Mouse (Mus musculus): ENCODE measurements around the gene Nlrp6. TPM values are rescaled to one million over a fixed set of nuclear protein-coding genes. Genes with fewer than 3 reads are reported as not detected.

Nlrp6 gene
- polyA plus RNA-seq, 1 experiment from 2014 or later: 0.06 TPM

DNA sequence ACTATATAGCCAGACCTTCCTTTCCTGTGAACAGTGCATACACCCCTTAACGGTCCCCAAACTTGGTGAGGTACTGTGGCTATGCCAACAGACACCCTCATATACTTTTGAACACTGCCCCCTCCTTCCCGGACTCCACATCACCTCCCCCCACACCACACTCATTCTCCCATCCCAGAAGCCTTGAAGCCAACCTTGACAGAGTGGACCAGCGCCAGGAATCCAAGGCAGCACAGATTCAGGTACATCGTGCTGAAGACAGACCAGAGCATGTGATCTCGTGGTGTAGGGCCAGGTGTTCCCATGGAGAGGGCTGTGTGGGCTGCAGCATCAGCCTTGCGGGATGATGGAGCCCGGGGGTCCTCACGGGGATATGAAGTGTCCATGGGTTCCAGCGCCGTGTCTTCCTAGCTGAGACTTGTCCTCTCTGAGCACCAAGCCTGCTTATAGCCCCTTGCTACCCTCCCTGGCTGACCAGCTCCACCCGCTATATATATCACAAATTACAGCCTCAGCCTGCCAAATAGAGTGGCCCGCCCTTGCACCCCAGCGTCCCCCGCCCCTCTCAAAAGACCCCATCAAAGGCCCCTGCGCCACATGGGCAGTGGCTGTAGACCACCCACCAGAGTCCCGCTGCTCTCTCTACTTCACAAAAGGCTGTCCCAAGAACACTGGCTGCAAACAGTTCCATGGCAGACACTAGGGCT lies 29.3 kb downstream of the Nlrp6 start, which contains the start of gene Ifitm5:
Gene Ifitm5 (minus strand): TSS at position 468 of the 707 bp plus-strand sequence.
- no peak within 1 kb of the TSS; the same call in 1 of the 2 replicates for H3K27ac ChIP-seq (ENCODE audit: low read depth, low read length)
- H3K36me3 ChIP-seq (ENCODE audit: control insufficient read depth, insufficient read depth, low read length): no peaks in the 10 kb centered on the region

GRCm38 (mm10) chr7:140951051-140951450 lies 30.3 kb downstream of the Nlrp6 start:
- Histone ChIP-seq H3K4me1 (replicated peaks; ENCODE audit: control insufficient read depth, insufficient read depth, low read length) (no peaks in the 10 kb centered on the region; the same call in 1 of the 2 replicates), H3K4me3 (ENCODE audit: low read depth, low read length) (no peak overlapping the region), H3K9ac (ENCODE audit: low read depth, low read length) (no peak overlapping the region), H3K27ac (ENCODE audit: low read depth, low read length) (no peak overlapping the region; the same call in 1 of the 2 replicates), H3K27me3 (ENCODE audit: control insufficient read depth, insufficient read depth, low read length) (no peaks in the 10 kb centered on the region), H3K9me3 (ENCODE audit: control insufficient read depth, low read length) (no peaks in the 10 kb centered on the region), H3K4me2 (replicated peaks; ENCODE audit: low read depth, low read length) (no peak overlapping the region), H3K36me3 (ENCODE audit: control insufficient read depth, insufficient read depth, low read length) (no peaks in the 10 kb centered on the region)
- ATAC-seq (ENCODE audit: low FRiP score) (no peak), DNase-seq (ENCODE audit: low spot score) (no peak)
- WGBS: 47% methylated on average over 8 of the region's 8 CpGs

More for the DNA sequence above, 29.3 kb downstream of the Nlrp6 start, which contains the start of gene Ifitm5:
- Histone ChIP-seq H3K4me2 (replicated peaks; ENCODE audit: low read depth, low read length) (no peak within 1 kb of the TSS), H3K4me3 (ENCODE audit: low read depth, low read length) (no peak within 1 kb of the TSS), H3K9ac (ENCODE audit: low read depth, low read length) (no peak within 1 kb of the TSS), H3K9me3 (ENCODE audit: control insufficient read depth, low read length) (no peaks in the 10 kb centered on the region), H3K27me3 (ENCODE audit: control insufficient read depth, insufficient read depth, low read length) (no peaks in the 10 kb centered on the region), H3K4me1 (replicated peaks; ENCODE audit: control insufficient read depth, insufficient read depth, low read length) (no peaks in the 10 kb centered on the region; the same call in 1 of the 2 replicates)
- no peak for ATAC-seq (ENCODE audit: low FRiP score)
- DNase-seq (ENCODE audit: low spot score): no peak
- 88% methylated on average over 16 of the region's 16 CpGs for WGBS

DNA sequence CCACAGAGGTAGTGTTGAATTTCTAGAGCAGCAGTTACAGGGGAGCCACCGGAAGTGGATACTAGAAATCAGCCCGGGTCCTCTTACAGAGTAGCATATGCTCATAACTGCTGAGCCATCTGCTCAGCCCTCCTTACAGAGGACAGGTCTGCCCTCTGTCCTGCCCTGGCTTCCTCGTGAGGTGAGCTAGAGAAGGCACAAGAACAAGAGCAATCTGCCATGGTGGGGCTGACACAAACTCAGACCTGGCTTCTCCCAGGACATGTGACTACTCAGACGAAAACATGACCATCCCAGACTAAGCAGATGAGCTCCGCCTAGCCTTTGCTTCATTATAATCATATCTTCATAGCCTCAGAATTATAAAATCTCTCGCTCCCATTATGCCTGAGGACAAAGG lies 31.1 kb downstream of the Nlrp6 start:
- DNase-seq (ENCODE audit: low spot score) (no peak), ATAC-seq (ENCODE audit: low FRiP score) (no peak)
- Histone ChIP-seq H3K27ac (ENCODE audit: low read depth, low read length) (no peak overlapping the region), H3K36me3 (ENCODE audit: control insufficient read depth, insufficient read depth, low read length) (no peaks in the 10 kb centered on the region), H3K4me1 (replicated peaks; ENCODE audit: control insufficient read depth, insufficient read depth, low read length) (no peaks in the 10 kb centered on the region; the same call in 1 of the 2 replicates), H3K27me3 (ENCODE audit: control insufficient read depth, insufficient read depth, low read length) (no peaks in the 10 kb centered on the region), H3K4me2 (replicated peaks; ENCODE audit: low read depth, low read length) (no peak overlapping the region), H3K4me3 (ENCODE audit: low read depth, low read length) (no peak overlapping the region), H3K9ac (ENCODE audit: low read depth, low read length) (no peak overlapping the region), H3K9me3 (ENCODE audit: control insufficient read depth, low read length) (no peaks in the 10 kb centered on the region)
- WGBS: 81% methylated on average over 6 of the region's 6 CpGs

DNA sequence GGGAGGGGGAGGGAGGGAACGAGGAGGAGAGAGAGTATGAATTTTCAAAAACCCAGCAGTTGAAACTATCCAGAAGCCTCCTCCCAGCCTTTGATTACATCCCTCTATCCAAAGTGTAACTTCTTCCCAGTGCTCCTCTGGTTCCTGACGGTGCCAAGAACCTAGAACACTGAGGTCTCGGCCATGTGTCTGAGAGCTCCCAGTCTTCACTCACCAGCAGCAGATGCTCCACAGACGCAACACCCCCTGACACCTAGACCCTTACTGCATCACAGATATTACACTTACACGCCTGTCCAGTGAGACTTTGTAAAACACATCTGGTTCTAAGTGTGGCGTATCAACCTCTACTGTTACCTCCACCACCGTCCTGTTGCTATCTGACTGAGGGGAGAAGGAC lies 31.7 kb downstream of the Nlrp6 start:
- H3K4me3 ChIP-seq (ENCODE audit: low read depth, low read length): no peak overlapping the region
- no peaks in the 10 kb centered on the region for H3K36me3 ChIP-seq (ENCODE audit: control insufficient read depth, insufficient read depth, low read length)
- ATAC-seq (ENCODE audit: low FRiP score): no peak
- H3K4me2 ChIP-seq (replicated peaks; ENCODE audit: low read depth, low read length): no peak overlapping the region
- no peaks in the 10 kb centered on the region for H3K9me3 ChIP-seq (ENCODE audit: control insufficient read depth, low read length)
- no peak for DNase-seq (ENCODE audit: low spot score)
- H3K27ac ChIP-seq (ENCODE audit: low read depth, low read length): no peak overlapping the region
- no peaks in the 10 kb centered on the region; the same call in 1 of the 2 replicates for H3K4me1 ChIP-seq (replicated peaks; ENCODE audit: control insufficient read depth, insufficient read depth, low read length)
- no peak overlapping the region for H3K9ac ChIP-seq (ENCODE audit: low read depth, low read length)
- 77% methylated on average over 7 of the region's 7 CpGs for WGBS
- H3K27me3 ChIP-seq (ENCODE audit: control insufficient read depth, insufficient read depth, low read length): no peaks in the 10 kb centered on the region

DNA sequence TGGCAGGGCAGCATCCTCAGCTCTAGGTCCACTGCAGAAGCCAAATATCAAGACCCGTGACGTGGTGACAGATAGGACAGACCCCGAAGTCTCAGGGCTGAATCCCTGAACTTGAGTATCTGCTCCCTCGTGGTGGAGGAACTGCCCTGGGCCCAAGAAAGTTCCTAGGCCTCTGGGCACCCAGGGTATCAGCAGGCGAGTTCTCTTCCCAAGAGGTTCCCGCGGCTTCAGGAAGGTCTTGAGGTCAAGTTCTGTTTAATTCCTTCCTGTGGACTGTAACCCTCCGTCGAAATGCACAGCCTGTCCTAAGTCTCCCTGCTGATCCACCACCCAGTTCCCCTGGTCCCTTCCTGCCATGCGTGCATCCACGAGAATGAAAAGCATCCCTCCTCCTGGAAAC lies 32.4 kb downstream of the Nlrp6 start:
- H3K4me1 ChIP-seq (replicated peaks; ENCODE audit: control insufficient read depth, insufficient read depth, low read length): no peaks in the 10 kb centered on the region; the same call in 1 of the 2 replicates

GRCm38 (mm10) chr7:140953800-140954732 lies 33.4 kb downstream of the Nlrp6 start:
- Histone ChIP-seq H3K4me3 (ENCODE audit: low read depth, low read length) (0 out of 2 replicates have a peak overlapping the region, but pooled peaks have one; percentile 34), H3K4me1 (replicated peaks; ENCODE audit: control insufficient read depth, insufficient read depth, low read length) (no peaks in the 10 kb centered on the region; the same call in 1 of the 2 replicates), H3K9ac (ENCODE audit: low read depth, low read length) (no peak overlapping the region), H3K4me2 (replicated peaks; ENCODE audit: low read depth, low read length) (peak overlapping the region; percentile 53), H3K36me3 (ENCODE audit: control insufficient read depth, insufficient read depth, low read length) (no peaks in the 10 kb centered on the region), H3K9me3 (ENCODE audit: control insufficient read depth, low read length) (no peaks in the 10 kb centered on the region), H3K27ac (ENCODE audit: low read depth, low read length) (no peak overlapping the region), H3K27me3 (ENCODE audit: control insufficient read depth, insufficient read depth, low read length) (no peaks in the 10 kb centered on the region)
- no peak for DNase-seq (ENCODE audit: low spot score)
- WGBS: 69% methylated on average over 15 of the region's 15 CpGs
- no peak for ATAC-seq (ENCODE audit: low FRiP score)

More for the DNA sequence above, 32.4 kb downstream of the Nlrp6 start:
- no peaks in the 10 kb centered on the region for H3K9me3 ChIP-seq (ENCODE audit: control insufficient read depth, low read length)
- no peaks in the 10 kb centered on the region for H3K36me3 ChIP-seq (ENCODE audit: control insufficient read depth, insufficient read depth, low read length)
- no peak overlapping the region for H3K4me3 ChIP-seq (ENCODE audit: low read depth, low read length)
- no peak for DNase-seq (ENCODE audit: low spot score)
- no peak overlapping the region for H3K9ac ChIP-seq (ENCODE audit: low read depth, low read length)
- H3K27ac ChIP-seq (ENCODE audit: low read depth, low read length): no peak overlapping the region
- no peaks in the 10 kb centered on the region for H3K27me3 ChIP-seq (ENCODE audit: control insufficient read depth, insufficient read depth, low read length)
- ATAC-seq (ENCODE audit: low FRiP score): no peak
- WGBS: 84% methylated on average over 11 of the region's 11 CpGs
- no peak overlapping the region for H3K4me2 ChIP-seq (replicated peaks; ENCODE audit: low read depth, low read length)

DNA sequence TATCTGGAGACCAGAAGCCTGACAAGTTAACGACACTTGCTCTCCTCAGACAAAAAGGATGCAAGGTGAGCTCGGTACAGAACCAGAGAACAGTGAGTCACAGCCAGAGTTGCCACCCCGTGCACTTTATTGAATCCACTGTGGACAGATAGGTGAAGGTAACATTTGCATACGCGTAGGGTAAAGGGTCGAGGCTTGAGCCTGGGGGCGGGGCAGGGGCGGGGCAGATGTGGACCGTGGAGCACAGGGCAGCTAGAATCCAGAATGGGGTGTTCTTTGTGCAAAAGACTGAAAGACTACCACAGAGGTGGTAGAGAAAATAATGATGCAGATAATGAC lies 34.0 kb downstream of the Nlrp6 start:
- ATAC-seq (ENCODE audit: low FRiP score) (no peak), DNase-seq (ENCODE audit: low spot score) (no peak)
- no peaks in the 10 kb centered on the region for H3K36me3 ChIP-seq (ENCODE audit: control insufficient read depth, insufficient read depth, low read length)
- H3K4me3 ChIP-seq (ENCODE audit: low read depth, low read length): peak overlapping the region; percentile 34; the same call in 1 of the 2 replicates
- H3K4me2 ChIP-seq (replicated peaks; ENCODE audit: low read depth, low read length): peak overlapping the region; percentile 53
- no peaks in the 10 kb centered on the region; the same call in 1 of the 2 replicates for H3K4me1 ChIP-seq (replicated peaks; ENCODE audit: control insufficient read depth, insufficient read depth, low read length)
- H3K27me3 ChIP-seq (ENCODE audit: control insufficient read depth, insufficient read depth, low read length): no peaks in the 10 kb centered on the region
- no peak overlapping the region for H3K27ac ChIP-seq (ENCODE audit: low read depth, low read length)
- H3K9me3 ChIP-seq (ENCODE audit: control insufficient read depth, low read length): no peaks in the 10 kb centered on the region
- H3K9ac ChIP-seq (ENCODE audit: low read depth, low read length): no peak overlapping the region
- WGBS: 17% methylated on average over 9 of the region's 9 CpGs

GRCm38 (mm10) chr7:140955342-140955741 lies 34.6 kb downstream of the Nlrp6 start:
- H3K9me3 ChIP-seq (ENCODE audit: control insufficient read depth, low read length): no peaks in the 10 kb centered on the region
- peak; percentile 61 for DNase-seq (ENCODE audit: low spot score)
- H3K27ac ChIP-seq (ENCODE audit: low read depth, low read length): no peak overlapping the region
- no peaks in the 10 kb centered on the region for H3K27me3 ChIP-seq (ENCODE audit: control insufficient read depth, insufficient read depth, low read length)
- H3K4me1 ChIP-seq (replicated peaks; ENCODE audit: control insufficient read depth, insufficient read depth, low read length): no peaks in the 10 kb centered on the region; the same call in 1 of the 2 replicates
- ATAC-seq (ENCODE audit: low FRiP score): 0 out of 2 replicates have a peak, but pooled peaks have one; percentile 7
- no peaks in the 10 kb centered on the region for H3K36me3 ChIP-seq (ENCODE audit: control insufficient read depth, insufficient read depth, low read length)
- WGBS: 13% methylated on average over 17 of the region's 17 CpGs
- peak overlapping the region; percentile 34 for H3K4me3 ChIP-seq (ENCODE audit: low read depth, low read length)
- peak overlapping the region; percentile 43 for H3K9ac ChIP-seq (ENCODE audit: low read depth, low read length)
- H3K4me2 ChIP-seq (replicated peaks; ENCODE audit: low read depth, low read length): peak overlapping the region; percentile 53
